Mouse (Mus musculus) heart, embryonic 12.5 days (tissue): ENCODE measurements around the gene Dpp9. TPM values are rescaled to one million over a fixed set of nuclear protein-coding genes. Genes with fewer than 3 reads are reported as not detected.

Source experiments
- ATAC-seq: fragments of 200-750 bp; cut with Nextera tagmentation; 2 replicates; pipeline ENCODE4 v1.8.0; 2017; ENCODE audit warnings: moderate TSS enrichment, moderate library complexity; ENCODE audit not compliant: insufficient number of reproducible peaks, low FRiP score
- H3K27ac ChIP-seq: fragments of 300-500 bp; sonication (generic); 2 replicates; pipeline ENCODE4 v1.5.1; 2016; ENCODE audit warnings: mild to moderate bottlenecking, moderate library complexity; ENCODE audit not compliant: poor library complexity, severe bottlenecking
- H3K27me3 ChIP-seq: fragments of 300-500 bp; sonication (generic); replicated peaks from 2 replicates; pipeline ENCODE4 v1.6.1; 2016; ENCODE audit warnings: mild to moderate bottlenecking, moderate library complexity
- H3K36me3 ChIP-seq: fragments of 300-500 bp; sonication (generic); 2 replicates; pipeline ENCODE4 v1.6.1; 2016; ENCODE audit warnings: mild to moderate bottlenecking, moderate library complexity
- H3K4me1 ChIP-seq: fragments of 300-500 bp; sonication (generic); replicated peaks from 2 replicates; pipeline ENCODE4 v1.6.1; 2016; ENCODE audit warnings: mild to moderate bottlenecking
- H3K4me2 ChIP-seq: fragments of 300-500 bp; sonication (generic); 2 replicates; pipeline ENCODE4 v1.6.1; 2016; ENCODE audit warnings: mild to moderate bottlenecking, moderate library complexity
- H3K4me3 ChIP-seq: fragments of 300-500 bp; sonication (generic); 2 replicates; pipeline ENCODE4 v1.5.1; 2016; ENCODE audit warnings: mild to moderate bottlenecking
- H3K9ac ChIP-seq: fragments of 300-500 bp; sonication (generic); 2 replicates; pipeline ENCODE4 v1.6.1; 2016; ENCODE audit warnings: mild to moderate bottlenecking, moderate library complexity
- H3K9me3 ChIP-seq: fragments of 300-500 bp; sonication (generic); replicated peaks from 2 replicates; pipeline ENCODE4 v1.6.1; 2016; ENCODE audit warnings: mild to moderate bottlenecking, moderate library complexity
- WGBS: fragments of 180-500 bp; shearing (Covaris S2); methylation state at CpG from one replicate; pipeline ENCODE4 v1.1.7; 2016; 5-methylcytosine and 5-hydroxymethylcytosine counted together
- polyA plus RNA-seq: library from polyadenylated mRNA; unstranded; fragments of >200 nt; fragmentation: Nextera tagmentation; extraction: Ambion mirVana; gene quantifications from 2 replicates; pipeline ENCODE4 v1.2.1, GENCODE M21; 2016

Dpp9 gene
- polyA plus RNA-seq, 1 experiment from 2014 or later: 27.8 TPM

- WGBS: 82% methylated on average over 6 of the region's 6 CpGs
- Histone ChIP-seq H3K27ac (no peak overlapping the region), H3K9me3 (no peaks in the 10 kb centered on the region), H3K9ac (no peak overlapping the region), H3K27me3 (no peaks in the 10 kb centered on the region), H3K4me2 (no peak overlapping the region), H3K4me3 (no peak overlapping the region), H3K36me3 (peaks cover 99% of the 10 kb centered on the region), H3K4me1 (no peaks in the 10 kb centered on the region)
- ATAC-seq: no peak
Observed at GRCm38 (mm10) chr17:56206986-56207674, 11.6 kb downstream of the Dpp9 start.

- no peaks in the 10 kb centered on the region for H3K4me1 ChIP-seq
- H3K9ac ChIP-seq: peak overlapping the region; percentile 37; the same call in 1 of the 2 replicates
- peaks cover 100% of the 10 kb centered on the region for H3K36me3 ChIP-seq
- no peak overlapping the region for H3K4me3 ChIP-seq
- H3K27me3 ChIP-seq: no peaks in the 10 kb centered on the region
- H3K9me3 ChIP-seq: no peaks in the 10 kb centered on the region
- 81% methylated on average over 10 of the region's 10 CpGs for WGBS
- ATAC-seq: peak; percentile 27; the same call in 1 of the 2 replicates
- no peak overlapping the region for H3K27ac ChIP-seq
- H3K4me2 ChIP-seq: no peak overlapping the region
Observed at GRCm38 (mm10) chr17:56206276-56206884, 12.3 kb downstream of the Dpp9 start.

- H3K4me2 ChIP-seq: no peak overlapping the region
- WGBS: 74% methylated on average over 3 of the region's 3 CpGs
- no peaks in the 10 kb centered on the region for H3K4me1 ChIP-seq
- no peak for ATAC-seq
- H3K27me3 ChIP-seq: no peaks in the 10 kb centered on the region
- H3K9ac ChIP-seq: no peak overlapping the region
- no peaks in the 10 kb centered on the region for H3K9me3 ChIP-seq
- H3K36me3 ChIP-seq: peaks cover 90% of the 10 kb centered on the region
- H3K27ac ChIP-seq: no peak overlapping the region
- no peak overlapping the region for H3K4me3 ChIP-seq
Observed at GRCm38 (mm10) chr17:56203729-56204128, 15.0 kb downstream of the Dpp9 start.

- WGBS: 87% methylated on average over 8 of the region's 8 CpGs
- H3K4me1 ChIP-seq: no peaks in the 10 kb centered on the region
- H3K36me3 ChIP-seq: peaks cover 90% of the 10 kb centered on the region
- no peak overlapping the region for H3K4me2 ChIP-seq
- H3K4me3 ChIP-seq: no peak overlapping the region
- no peak overlapping the region for H3K27ac ChIP-seq
- no peaks in the 10 kb centered on the region for H3K27me3 ChIP-seq
- H3K9ac ChIP-seq: no peak overlapping the region
- ATAC-seq: no peak
- H3K9me3 ChIP-seq: peaks cover 4% of the 10 kb centered on the region; the same call in 1 of the 2 replicates
Observed at GRCm38 (mm10) chr17:56202476-56202875, 16.2 kb downstream of the Dpp9 start.

- Histone ChIP-seq H3K9ac (no peak overlapping the region), H3K4me1 (no peaks in the 10 kb centered on the region), H3K4me2 (no peak overlapping the region), H3K36me3 (peaks cover 90% of the 10 kb centered on the region), H3K4me3 (no peak overlapping the region), H3K27me3 (no peaks in the 10 kb centered on the region), H3K9me3 (peaks cover 9% of the 10 kb centered on the region; the same call in 1 of the 2 replicates), H3K27ac (no peak overlapping the region)
- ATAC-seq: no peak
- 54% methylated on average over 3 of the region's 3 CpGs for WGBS
Observed at GRCm38 (mm10) chr17:56201642-56202041, 17.1 kb downstream of the Dpp9 start.

GRCm38 (mm10) chr17:56200586-56200985 lies 18.1 kb downstream of the Dpp9 start:
- peaks cover 89% of the 10 kb centered on the region for H3K36me3 ChIP-seq
- no peak overlapping the region for H3K27ac ChIP-seq
- H3K4me2 ChIP-seq: no peak overlapping the region
- H3K9me3 ChIP-seq: peaks cover 9% of the 10 kb centered on the region; the same call in 1 of the 2 replicates
- H3K9ac ChIP-seq: no peak overlapping the region
- ATAC-seq: no peak
- no peaks in the 10 kb centered on the region for H3K4me1 ChIP-seq
- 83% methylated on average over 9 of the region's 9 CpGs for WGBS
- no peak overlapping the region for H3K4me3 ChIP-seq
- no peaks in the 10 kb centered on the region for H3K27me3 ChIP-seq

GRCm38 (mm10) chr17:56196860-56197259 lies 21.8 kb downstream of the Dpp9 start:
- H3K36me3 ChIP-seq: peaks cover 89% of the 10 kb centered on the region
- no peak overlapping the region for H3K4me2 ChIP-seq
- ATAC-seq: no peak

GRCm38 (mm10) chr17:56194765-56195164 lies 23.9 kb downstream of the Dpp9 start:
- WGBS: 86% methylated on average over 13 of the region's 13 CpGs
- H3K27me3 ChIP-seq: no peaks in the 10 kb centered on the region
- peaks cover 94% of the 10 kb centered on the region for H3K36me3 ChIP-seq
- no peak overlapping the region for H3K4me3 ChIP-seq
- no peak overlapping the region for H3K27ac ChIP-seq
- H3K9ac ChIP-seq: no peak overlapping the region
- H3K4me1 ChIP-seq: no peaks in the 10 kb centered on the region
- H3K4me2 ChIP-seq: no peak overlapping the region
- no peak for ATAC-seq
- H3K9me3 ChIP-seq: peaks cover 9% of the 10 kb centered on the region; the same call in 1 of the 2 replicates

More at GRCm38 (mm10) chr17:56196860-56197259, 21.8 kb downstream of the Dpp9 start:
- H3K9ac ChIP-seq: no peak overlapping the region
- no peaks in the 10 kb centered on the region for H3K27me3 ChIP-seq
- no peaks in the 10 kb centered on the region for H3K4me1 ChIP-seq
- no peak overlapping the region for H3K4me3 ChIP-seq
- WGBS: 66% methylated on average over 2 of the region's 2 CpGs
- no peak overlapping the region for H3K27ac ChIP-seq
- H3K9me3 ChIP-seq: peaks cover 9% of the 10 kb centered on the region; the same call in 1 of the 2 replicates

- H3K4me3 ChIP-seq: no peak overlapping the region
- no peak overlapping the region for H3K27ac ChIP-seq
- no peak overlapping the region for H3K4me2 ChIP-seq
- peaks cover 9% of the 10 kb centered on the region; the same call in 1 of the 2 replicates for H3K9me3 ChIP-seq
- H3K36me3 ChIP-seq: peaks cover 98% of the 10 kb centered on the region
- H3K27me3 ChIP-seq: no peaks in the 10 kb centered on the region
- no peak for ATAC-seq
- no peaks in the 10 kb centered on the region for H3K4me1 ChIP-seq
- H3K9ac ChIP-seq: no peak overlapping the region
- 84% methylated on average over 12 of the region's 12 CpGs for WGBS
Observed at GRCm38 (mm10) chr17:56194357-56194756, 24.3 kb downstream of the Dpp9 start.

- 80% methylated on average over 6 of the region's 6 CpGs for WGBS
- no peak overlapping the region for H3K27ac ChIP-seq
- no peak for ATAC-seq
Observed at GRCm38 (mm10) chr17:56191266-56191665, 27.4 kb downstream of the Dpp9 start.

GRCm38 (mm10) chr17:56185281-56186141 lies 33.2 kb downstream of the Dpp9 start:
- Histone ChIP-seq H3K27ac (peak overlapping the region; percentile 52), H3K4me3 (no peak overlapping the region), H3K9me3 (no peaks in the 10 kb centered on the region), H3K4me2 (peak overlapping the region; percentile 23; the same call in 1 of the 2 replicates), H3K36me3 (peaks cover 57% of the 10 kb centered on the region), H3K9ac (peak overlapping the region; percentile 23; the same call in 1 of the 2 replicates), H3K4me1 (peaks cover 20% of the 10 kb centered on the region), H3K27me3 (no peaks in the 10 kb centered on the region)
- 43% methylated on average over 11 of the region's 11 CpGs for WGBS
- no peak for ATAC-seq

More at GRCm38 (mm10) chr17:56191266-56191665, 27.4 kb downstream of the Dpp9 start:
- no peaks in the 10 kb centered on the region for H3K9me3 ChIP-seq
- no peaks in the 10 kb centered on the region for H3K27me3 ChIP-seq
- no peak overlapping the region for H3K4me3 ChIP-seq
- no peaks in the 10 kb centered on the region for H3K4me1 ChIP-seq
- H3K4me2 ChIP-seq: no peak overlapping the region
- no peak overlapping the region for H3K9ac ChIP-seq
- H3K36me3 ChIP-seq: peaks cover 94% of the 10 kb centered on the region
